Mouse (Mus musculus) heart, adult 2 months (tissue): ENCODE results near the gene Slc27a1.

Experiments used
- CTCF ChIP-seq: fragments of 200-600 bp; IDR thresholded peaks from 2 replicates; pipeline ENCODE4 v1.8.1; 2022; ENCODE audit warnings: antibody characterized with exemption, mild to moderate bottlenecking, moderate library complexity
- EP300 ChIP-seq: fragments of 200-500 bp; IDR thresholded peaks from 2 replicates; pipeline ENCODE4 v1.6.1; 2011; ENCODE audit warnings: low read depth, low read length, control low read depth; ENCODE audit not compliant: insufficient read depth
- POLR2A ChIP-seq: fragments of 200-500 bp; IDR thresholded peaks from 2 replicates; pipeline ENCODE4 v1.6.1; 2011; ENCODE audit warnings: mild to moderate bottlenecking, low read depth, low read length, control low read depth; ENCODE audit not compliant: insufficient read depth

GRCm38 (mm10) chr8:71574426-71574825 lies 5.7 kb downstream of the Slc27a1 start:
- no peak for TF ChIP-seq POLR2A
- no peak for TF ChIP-seq CTCF
- TF ChIP-seq EP300: no peak
